Mouse (Mus musculus) spleen, adult 2 months (tissue): ENCODE data around the gene Map4.

Experiments
- CTCF ChIP-seq: fragments of 200-500 bp; IDR thresholded peaks from 2 replicates; pipeline ENCODE4 v1.5.1; 2011; ENCODE audit warnings: mild to moderate bottlenecking, inconsistent platforms; ENCODE audit not compliant: insufficient read depth, insufficient read length, insufficient replicate concordance; ENCODE audit errors: extremely low read depth
- POLR2A ChIP-seq: fragments of 200-500 bp; IDR thresholded peaks from 2 replicates; pipeline ENCODE4 v1.6.1; 2011; ENCODE audit warnings: low read depth, low read length, inconsistent platforms

GRCm38 (mm10) chr9:109891501-109891900 is 39.8 kb upstream of the Map4 start:
- TF ChIP-seq POLR2A, result no peak
- no peak for TF ChIP-seq CTCF
